Mouse (Mus musculus) limb, embryonic 14.5 days (tissue): ENCODE measurements around the gene Rin3. TPM values are rescaled to one million over a fixed set of nuclear protein-coding genes. Genes with fewer than 3 reads are reported as not detected.

Source experiments
- ATAC-seq: fragments of 200-750 bp; cut with Nextera tagmentation; 2 replicates; pipeline ENCODE4 v1.8.0; 2017; ENCODE audit warnings: low read depth, moderate number of reproducible peaks, moderate TSS enrichment; ENCODE audit not compliant: low FRiP score
- DNase-seq: peaks from one replicate; pipeline ENCODE4 v3.0.0-alpha.2; 2015; ENCODE audit warnings: low spot score
- H3K27ac ChIP-seq: fragments of 300-500 bp; sonication (generic); replicated peaks from 2 replicates; pipeline ENCODE4 v1.5.1; 2014; ENCODE audit warnings: low read depth, mild to moderate bottlenecking, low read length, moderate library complexity, mixed read lengths
- H3K27me3 ChIP-seq: fragments of 300-500 bp; sonication (generic); 2 replicates; pipeline ENCODE4 v1.6.1; 2014; ENCODE audit warnings: low read length, mixed read lengths; ENCODE audit not compliant: control insufficient read depth, insufficient read depth
- H3K36me3 ChIP-seq: fragments of 300-500 bp; sonication (generic); 2 replicates; pipeline ENCODE4 v1.6.1; 2014; ENCODE audit warnings: mild to moderate bottlenecking, low read length, moderate library complexity, mixed read lengths; ENCODE audit not compliant: control insufficient read depth, insufficient read depth
- H3K4me1 ChIP-seq: fragments of 300-500 bp; sonication (generic); 2 replicates; pipeline ENCODE4 v1.6.1; 2014; ENCODE audit warnings: antibody characterized with exemption, low read length, mixed read lengths; ENCODE audit not compliant: control insufficient read depth, insufficient read depth
- H3K4me2 ChIP-seq: fragments of 300-500 bp; sonication (generic); replicated peaks from 2 replicates; pipeline ENCODE4 v1.6.1; 2014; ENCODE audit warnings: low read depth, mild to moderate bottlenecking, low read length, moderate library complexity; ENCODE audit not compliant: severe bottlenecking
- H3K4me3 ChIP-seq: fragments of 300-500 bp; sonication (generic); replicated peaks from 2 replicates; pipeline ENCODE4 v1.5.1; 2014; ENCODE audit warnings: low read length
- H3K9ac ChIP-seq: fragments of 300-500 bp; sonication (generic); 2 replicates; pipeline ENCODE4 v1.6.1; 2014; ENCODE audit warnings: mild to moderate bottlenecking, low read depth, low read length, moderate library complexity; ENCODE audit not compliant: severe bottlenecking
- H3K9me3 ChIP-seq: fragments of 300-500 bp; sonication (generic); 2 replicates; pipeline ENCODE4 v1.6.1; 2016; ENCODE audit warnings: low read length; ENCODE audit not compliant: control insufficient read depth
- POLR2A ChIP-seq: fragments of 200-500 bp; IDR thresholded peaks from 2 replicates; pipeline ENCODE4 v1.8.0; 2012; ENCODE audit warnings: inconsistent platforms, mild to moderate bottlenecking, moderate library complexity, borderline replicate concordance; ENCODE audit not compliant: insufficient read depth, insufficient read length; ENCODE audit errors: extremely low read depth
- WGBS: fragments of 180-500 bp; shearing (Covaris S2); extraction: QIAGEN DNeasy Blood & Tissue Kit; methylation state at CpG from one replicate; pipeline ENCODE4 v1.1.7; 2014; 5-methylcytosine and 5-hydroxymethylcytosine counted together
- polyA plus RNA-seq, 2 experiments: library from polyadenylated mRNA; depleted of rRNA in 1 of 2; stranded (reverse) in 1 of 2; unstranded in 1 of 2; fragments of >200 nt; fragmentation: Nextera tagmentation in 1 of 2; extraction: Ambion mirVana in 1 of 2; gene quantifications; 2 replicates each; pipeline versions ENCODE4 v1.2.1 to v1.2.3; 2012 to 2014

Rin3 gene
- polyA plus RNA-seq, 2 experiments = 10.0 to 10.8 TPM

GRCm38 (mm10) chr12:102319150-102319549 is 36.3 kb downstream of the Rin3 start:
- DNase-seq (no peak), ATAC-seq (no peak)
- no peak for TF ChIP-seq POLR2A
- Histone ChIP-seq H3K9ac (no peak overlapping the region), H3K27ac (peak overlapping the region; percentile 65), H3K4me3 (no peak overlapping the region), H3K9me3 (no peaks in the 10 kb centered on the region), H3K4me1 (peaks cover 12% of the 10 kb centered on the region), H3K36me3 (peaks cover 3% of the 10 kb centered on the region; the same call in 1 of the 2 replicates), H3K27me3 (no peaks in the 10 kb centered on the region), H3K4me2 (no peak overlapping the region)
- WGBS = 69% methylated on average over 2 of the region's 2 CpGs

- no peak; the same call in 1 of the 2 replicates for ATAC-seq
Observed at GRCm38 (mm10) chr12:102319899-102320298, 37.1 kb downstream of the Rin3 start.

GRCm38 (mm10) chr12:102320322-102320721 is 37.5 kb downstream of the Rin3 start:
- DNase-seq = no peak

More at GRCm38 (mm10) chr12:102319899-102320298, 37.1 kb downstream of the Rin3 start:
- no peaks in the 10 kb centered on the region for H3K9me3 ChIP-seq
- WGBS = 65% methylated on average over 2 of the region's 2 CpGs
- 0 out of 2 replicates have a peak, but pooled peaks cover under 1% of the 10 kb centered on the region for H3K36me3 ChIP-seq
- H3K9ac ChIP-seq = no peak overlapping the region
- H3K27me3 ChIP-seq = no peaks in the 10 kb centered on the region
- peaks cover 18% of the 10 kb centered on the region for H3K4me1 ChIP-seq
- DNase-seq = peak; percentile 41
- peak overlapping the region; percentile 16; the same call in 1 of the 2 replicates for H3K27ac ChIP-seq
- TF ChIP-seq POLR2A = no peak
- no peak overlapping the region for H3K4me2 ChIP-seq
- no peak overlapping the region for H3K4me3 ChIP-seq

GRCm38 (mm10) chr12:102321064-102321728 is 38.3 kb downstream of the Rin3 start:
- 77% methylated on average over 4 of the region's 4 CpGs for WGBS
- Histone ChIP-seq H3K27ac (no peak overlapping the region), H3K4me1 (peaks cover 18% of the 10 kb centered on the region), H3K9me3 (no peaks in the 10 kb centered on the region), H3K4me3 (no peak overlapping the region), H3K36me3 (no peaks in the 10 kb centered on the region), H3K4me2 (no peak overlapping the region), H3K9ac (no peak overlapping the region), H3K27me3 (no peaks in the 10 kb centered on the region)
- DNase-seq (no peak), ATAC-seq (no peak)
- no peak for TF ChIP-seq POLR2A

More at GRCm38 (mm10) chr12:102320322-102320721, 37.5 kb downstream of the Rin3 start:
- WGBS = 45% methylated on average over 2 of the region's 2 CpGs
- no peaks in the 10 kb centered on the region for H3K9me3 ChIP-seq
- H3K27me3 ChIP-seq = no peaks in the 10 kb centered on the region
- no peaks in the 10 kb centered on the region for H3K36me3 ChIP-seq
- H3K4me2 ChIP-seq = no peak overlapping the region
- H3K27ac ChIP-seq = peak overlapping the region; percentile 16; the same call in 1 of the 2 replicates
- no peak for ATAC-seq
- peaks cover 18% of the 10 kb centered on the region for H3K4me1 ChIP-seq
- H3K4me3 ChIP-seq = no peak overlapping the region
- H3K9ac ChIP-seq = no peak overlapping the region
- no peak for TF ChIP-seq POLR2A

- Histone ChIP-seq H3K36me3 (no peaks in the 10 kb centered on the region), H3K27ac (no peak overlapping the region), H3K27me3 (no peaks in the 10 kb centered on the region), H3K4me2 (no peak overlapping the region), H3K9me3 (no peaks in the 10 kb centered on the region), H3K4me3 (no peak overlapping the region), H3K4me1 (peaks cover 18% of the 10 kb centered on the region), H3K9ac (no peak overlapping the region)
- 76% methylated on average over 5 of the region's 5 CpGs for WGBS
- DNase-seq (no peak), ATAC-seq (no peak)
- TF ChIP-seq POLR2A = no peak
Observed at GRCm38 (mm10) chr12:102321855-102322254, 39.0 kb downstream of the Rin3 start.
